ENCODE assay signal across 18 mouse cellular contexts in the genomic region with DNA sequence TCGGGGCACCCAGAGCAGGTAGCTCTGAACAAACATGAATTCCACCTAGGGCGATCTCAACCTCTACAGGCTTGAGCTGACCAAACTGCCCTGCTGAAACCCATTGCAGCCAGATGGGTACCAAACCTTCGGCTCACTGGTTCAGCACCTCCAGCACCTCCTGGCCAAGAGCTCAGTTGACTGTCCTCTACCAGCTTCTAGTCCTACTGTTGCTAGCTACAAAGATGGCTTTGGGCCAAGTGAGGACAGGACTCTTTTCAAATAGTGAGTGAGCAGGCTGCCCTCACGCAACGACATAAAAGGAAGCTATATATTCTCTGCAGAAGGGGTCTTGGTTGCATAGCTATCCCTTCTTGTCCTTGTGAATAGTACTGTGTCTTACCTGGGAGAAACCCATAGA. TPM values are rescaled to one million over a fixed set of nuclear protein-coding genes. Genes with fewer than 3 reads are reported as not detected.
A peak's percentile ranks its signal among the peaks of the same experiment; 100 is the strongest.
DNase-seq lines count a peak whose midpoint lies in the region; ATAC-seq and TF ChIP-seq lines count a peak whose summit lies in the region.
"Had no signal": no experiment of that assay in that cellular context is flagged by ENCODE, and none has a peak within 500 bp of the region (broad histone marks: within the 10 kb centered on the region; RNA-seq: fewer than 3 reads in every experiment).

No protein-coding gene starts in this region.

- H3K4me1 ChIP-seq in cerebellum, adult 2 months (ENCODE audit: control insufficient read depth, insufficient read depth, low read length) = peaks cover 31% of the 10 kb centered on the region
- peaks cover 12% of the 10 kb centered on the region for H3K4me1 ChIP-seq in hindbrain, embryonic 16.5 days (ENCODE audit: control insufficient read depth, insufficient read depth, low read depth, low read length)
- peaks cover 15% of the 10 kb centered on the region for H3K4me1 ChIP-seq in hindbrain, embryonic 10.5 days (replicated peaks)
- H3K4me1 ChIP-seq in lung, adult 2 months (ENCODE audit: control insufficient read depth, insufficient read depth, low read length) = no peaks in the 10 kb centered on the region

- H3K27ac ChIP-seq in cerebellum, adult 2 months (ENCODE audit: insufficient read depth, low read length) = no peak overlapping the region
- no peak overlapping the region for H3K27ac ChIP-seq in hindbrain, embryonic 16.5 days (ENCODE audit: low read depth, low read length)
- H3K27ac ChIP-seq in hindbrain, embryonic 10.5 days = no peak overlapping the region
- H3K27ac ChIP-seq: embryonic facial prominence, embryonic 12.5 days; forebrain, embryonic 15.5 days; heart, embryonic 10.5 days had no signal

- peak overlapping the region; percentile 6 for H3K4me3 ChIP-seq in cerebellum, adult 2 months (replicated peaks; ENCODE audit: insufficient read depth, low read depth, low read length)
- H3K4me3 ChIP-seq in hindbrain, embryonic 16.5 days (ENCODE audit: low read length) = no peak overlapping the region
- no peak overlapping the region for H3K4me3 ChIP-seq in hindbrain, embryonic 10.5 days
- H3K4me3 ChIP-seq in lung, adult 2 months (replicated peaks; ENCODE audit: extremely low read depth, low read depth, low read length) = no peak overlapping the region
- H3K4me3 ChIP-seq: embryonic facial prominence, embryonic 12.5 days; forebrain, embryonic 15.5 days; heart, embryonic 10.5 days had no signal

- no peaks in the 10 kb centered on the region for H3K27me3 ChIP-seq in cerebellum, adult 2 months (ENCODE audit: control insufficient read depth, insufficient read depth, low read length)
- no peaks in the 10 kb centered on the region for H3K27me3 ChIP-seq in hindbrain, embryonic 16.5 days (replicated peaks; ENCODE audit: control insufficient read depth, insufficient read depth, low read length)
- H3K27me3 ChIP-seq in hindbrain, embryonic 10.5 days (ENCODE audit: insufficient read depth, poor library complexity, severe bottlenecking) = peaks cover 44% of the 10 kb centered on the region

- TF ChIP-seq CTCF in cerebellum, adult 2 months (IDR thresholded peaks at IDR 0.05; ENCODE audit: borderline replicate concordance, insufficient read depth, low read depth, low read length) = no peak
- no peak for TF ChIP-seq CTCF in lung, adult 2 months (IDR thresholded peaks at IDR 0.05; ENCODE audit: insufficient read depth, low read length)

- TF ChIP-seq POLR2A in cerebellum, adult 2 months (IDR thresholded peaks at IDR 0.05; ENCODE audit: borderline replicate concordance, insufficient read depth, low read length) = no peak
- no peak for TF ChIP-seq POLR2A in lung, adult 2 months (IDR thresholded peaks at IDR 0.05; ENCODE audit: borderline replicate concordance, extremely low read depth, low read depth, low read length)

- WGBS in cerebellum, adult 2 months = 57% methylated on average over 5 of the region's 5 CpGs
- 91% methylated on average over 5 of the region's 5 CpGs for WGBS in hindbrain, embryonic 16.5 days
- WGBS in hindbrain, embryonic 10.5 days = 89% methylated on average over 5 of the region's 5 CpGs
- whole genome bisulfite sequencing in lung, adult 2 months = 86% methylated on average over 5 of the region's 5 CpGs

- no peaks in the 10 kb centered on the region for H3K9me3 ChIP-seq in hindbrain, embryonic 16.5 days (ENCODE audit: control insufficient read depth, low read length)
- no peaks in the 10 kb centered on the region for H3K9me3 ChIP-seq in hindbrain, embryonic 10.5 days
- H3K9me3 ChIP-seq: embryonic facial prominence, embryonic 12.5 days; forebrain, embryonic 15.5 days; heart, embryonic 10.5 days had no signal

- H3K9ac ChIP-seq in hindbrain, embryonic 16.5 days (ENCODE audit: low read depth, low read length) = no peak overlapping the region
- H3K9ac ChIP-seq: embryonic facial prominence, embryonic 12.5 days; forebrain, embryonic 15.5 days had no signal

- peak; percentile 39 to 56 for DNase-seq in cerebellum, adult 2 months
- DNase-seq in cerebellum, adult 8-10 months = no peak
- DNase-seq in hindbrain, embryonic 10.5 days (ENCODE audit: low spot score) = no peak
- peak; percentile 28 for DNase-seq in brain, adult 2 months (ENCODE audit: low read depth, low spot score)
- DNase-seq in cerebellum, postnatal 25 days = peak; percentile 36 to 38
- DNase-seq in lung, adult 2 months = no peak
- DNase-seq: adrenal gland, postnatal 14 days; gastrocnemius, postnatal 36 days; heart, adult 18-20 months; heart, postnatal 10 days; kidney, adult 8-10 months had no signal

- 0 out of 2 replicates have a peak overlapping the region, but pooled peaks have one; percentile 4 for H3K4me2 ChIP-seq in hindbrain, embryonic 16.5 days (ENCODE audit: low read length)
- H3K4me2 ChIP-seq: embryonic facial prominence, embryonic 12.5 days; forebrain, embryonic 15.5 days had no signal

- peaks cover 6% of the 10 kb centered on the region; the same call in 1 of the 2 replicates for H3K36me3 ChIP-seq in hindbrain, embryonic 16.5 days (ENCODE audit: control insufficient read depth, insufficient read depth, low read length)
- H3K36me3 ChIP-seq in hindbrain, embryonic 10.5 days = no peaks in the 10 kb centered on the region
- H3K36me3 ChIP-seq: embryonic facial prominence, embryonic 12.5 days; forebrain, embryonic 15.5 days; heart, embryonic 10.5 days had no signal

- ATAC-seq in hindbrain, embryonic 16.5 days = no peak
- ATAC-seq: activated CD4-positive, CD25-positive, alpha-beta regulatory T cell, adult 4 months; forebrain, embryonic 15.5 days; intestine, postnatal 0 days; Patski had no signal

RNA-seq across cellular contexts. Expression of gene Cplx1, which starts 2.2 kb away (rescaled TPM):
- polyA plus RNA-seq in cerebellum, adult 2 months (2012; rRNA removed) = 459 and 564 TPM in 2 replicates
- 238 and 264 TPM in 2 replicates for polyA plus RNA-seq in hindbrain, embryonic 16.5 days (2015; fragmentation: Nextera tagmentation; extraction: Ambion mirVana)
- 6.9 and 11.2 TPM in 2 replicates for polyA plus RNA-seq in hindbrain, embryonic 10.5 days (2016; fragmentation: Nextera tagmentation; extraction: Ambion mirVana)
- 0.05 and 0.19 TPM in 2 replicates for polyA plus RNA-seq in lung, adult 2 months (2012; rRNA removed)
- polyA plus RNA-seq: activated CD4-positive, CD25-positive, alpha-beta regulatory T cell, adult 4 months; Patski had no signal

Comparison
In these comparisons a context has a peak if more than half of its experiments do, and no peak if none do; other contexts are left out.
1. DNase-seq: peak in cerebellum, adult 2 months (2 of 2), brain, adult 2 months (single experiment) and cerebellum, postnatal 25 days (2 of 2); none in cerebellum, adult 8-10 months (single experiment), hindbrain, embryonic 10.5 days (single experiment) and lung, adult 2 months (single experiment).
2. RNA of gene Cplx1, which starts 2.2 kb away (polyA plus RNA-seq): 459 to 564 TPM in cerebellum, adult 2 months and 238 to 264 TPM in hindbrain, embryonic 16.5 days; 6.9 to 11.2 TPM in hindbrain, embryonic 10.5 days and 0.05 to 0.19 TPM in lung, adult 2 months; every median in the first group is over 10 times any median in the second.